Mouse (Mus musculus): ENCODE measurements around the gene Ggct. TPM values are rescaled to one million over a fixed set of nuclear protein-coding genes. Genes with fewer than 3 reads are reported as not detected.

Ggct gene
- polyA plus RNA-seq, 1 experiment from 2014 or later: 24.1 TPM

DNA sequence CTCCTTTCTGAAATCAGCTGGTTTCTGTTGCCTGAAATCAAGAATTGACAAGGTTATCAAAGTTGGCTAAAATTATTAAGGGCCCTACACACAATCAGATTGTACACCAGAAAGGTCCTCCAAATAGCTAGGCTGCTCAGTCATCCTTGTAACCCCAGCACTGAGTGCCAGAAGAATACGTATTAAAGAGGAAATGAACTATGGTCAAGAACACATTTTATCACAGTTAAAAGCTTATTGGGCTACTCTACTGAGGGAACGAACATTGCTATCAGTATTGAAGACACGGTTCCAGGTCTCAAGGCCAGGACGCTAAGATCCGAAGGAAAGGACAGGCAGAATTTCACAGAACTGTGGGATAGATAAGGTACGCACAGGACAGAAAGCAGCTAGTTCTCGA lies 609 bp downstream of the Ggct start:
- Histone ChIP-seq H3K27ac (replicated peaks) (no peak overlapping the region), H3K4me3 (replicated peaks) (peak overlapping the region; percentile 59), H3K27me3 (no peaks in the 10 kb centered on the region), H3K4me2 (replicated peaks) (peak overlapping the region; percentile 93), H3K9ac (peak overlapping the region; percentile 18; the same call in 1 of the 2 replicates), H3K36me3 (no peaks in the 10 kb centered on the region), H3K9me3 (replicated peaks) (no peaks in the 10 kb centered on the region), H3K4me1 (peaks cover 12% of the 10 kb centered on the region)
- WGBS: 3% methylated on average over 7 of the region's 7 CpGs
- ATAC-seq (ENCODE audit: insufficient number of reproducible peaks, low FRiP score, low TSS enrichment, low read depth): no peak

DNA sequence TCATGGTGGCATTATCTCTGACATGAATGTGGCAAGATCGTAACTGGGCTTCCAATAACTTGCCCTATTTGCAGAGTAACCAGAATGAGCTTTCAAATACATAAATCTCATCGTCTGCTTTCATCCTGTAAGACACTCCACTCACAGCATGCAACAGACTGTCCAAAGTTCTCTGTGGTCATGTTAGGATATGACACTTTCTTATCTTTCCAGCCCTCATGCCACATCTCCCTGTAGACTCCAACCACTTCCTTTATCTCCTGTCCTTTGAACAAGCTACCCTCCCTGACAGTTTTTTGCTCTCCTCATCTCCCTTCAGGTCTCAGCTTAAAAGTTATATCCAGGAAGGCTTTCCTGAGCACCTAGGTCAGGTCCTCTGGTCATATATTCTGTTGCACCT lies 1.6 kb downstream of the Ggct start:
- Histone ChIP-seq H3K27ac (replicated peaks) (no peak overlapping the region), H3K4me1 (peaks cover 12% of the 10 kb centered on the region), H3K4me3 (replicated peaks) (no peak overlapping the region), H3K27me3 (no peaks in the 10 kb centered on the region), H3K4me2 (replicated peaks) (no peak overlapping the region), H3K9me3 (replicated peaks) (no peaks in the 10 kb centered on the region), H3K36me3 (no peaks in the 10 kb centered on the region), H3K9ac (no peak overlapping the region)
- WGBS: 78% methylated on average over 2 of the region's 2 CpGs
- no peak for ATAC-seq (ENCODE audit: insufficient number of reproducible peaks, low FRiP score, low TSS enrichment, low read depth)

DNA sequence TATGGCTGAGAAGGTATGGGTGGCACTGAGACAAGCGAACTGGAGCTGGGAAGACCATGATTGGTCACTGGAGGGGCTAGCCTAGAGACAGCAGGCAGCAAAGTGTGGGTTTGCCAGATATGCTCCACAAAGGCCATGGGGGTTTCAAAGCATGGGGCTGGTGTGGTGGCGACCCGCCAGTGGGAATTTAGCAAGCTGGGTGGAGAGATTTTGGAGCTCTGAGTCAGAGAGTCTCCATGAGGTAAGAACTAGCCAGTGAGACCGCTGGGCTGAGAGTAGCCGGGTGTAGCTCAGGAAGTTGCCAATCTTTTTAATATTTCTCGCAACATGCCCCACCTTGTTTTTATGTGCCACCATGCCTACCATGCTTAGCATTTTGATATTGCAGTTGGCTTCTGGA lies 4.6 kb downstream of the Ggct start:
- H3K27ac ChIP-seq (replicated peaks): no peak overlapping the region
- H3K36me3 ChIP-seq: no peaks in the 10 kb centered on the region
- H3K4me2 ChIP-seq (replicated peaks): no peak overlapping the region
- H3K9ac ChIP-seq: no peak overlapping the region
- H3K4me3 ChIP-seq (replicated peaks): no peak overlapping the region
- no peaks in the 10 kb centered on the region for H3K9me3 ChIP-seq (replicated peaks)
- H3K4me1 ChIP-seq: peaks cover 9% of the 10 kb centered on the region
- ATAC-seq (ENCODE audit: insufficient number of reproducible peaks, low FRiP score, low TSS enrichment, low read depth): no peak
- WGBS: 83% methylated on average over 6 of the region's 6 CpGs
- H3K27me3 ChIP-seq: no peaks in the 10 kb centered on the region

DNA sequence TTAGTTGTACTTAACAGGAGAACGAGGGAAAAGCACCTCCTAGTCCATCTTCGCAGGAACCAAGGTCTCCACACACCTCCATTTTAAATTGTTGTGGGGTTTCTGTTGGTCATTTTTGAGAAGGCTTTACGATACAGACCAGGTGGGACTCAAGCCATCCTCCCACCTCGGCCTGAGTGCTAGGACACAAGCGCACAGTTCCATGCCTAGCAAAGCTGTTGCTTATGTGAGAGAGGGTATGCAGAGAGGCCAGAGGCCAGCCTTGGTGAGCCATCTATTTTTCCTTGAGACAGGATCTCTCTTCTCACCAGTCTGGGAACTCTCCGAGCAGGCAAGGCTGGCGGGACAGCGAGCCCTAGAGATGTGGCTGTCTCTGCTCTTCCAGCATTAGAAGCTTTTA lies 8.7 kb downstream of the Ggct start:
- Histone ChIP-seq H3K4me3 (replicated peaks) (no peak overlapping the region), H3K9me3 (replicated peaks) (no peaks in the 10 kb centered on the region)
- 93% methylated on average over 8 of the region's 8 CpGs for whole genome bisulfite sequencing

DNA sequence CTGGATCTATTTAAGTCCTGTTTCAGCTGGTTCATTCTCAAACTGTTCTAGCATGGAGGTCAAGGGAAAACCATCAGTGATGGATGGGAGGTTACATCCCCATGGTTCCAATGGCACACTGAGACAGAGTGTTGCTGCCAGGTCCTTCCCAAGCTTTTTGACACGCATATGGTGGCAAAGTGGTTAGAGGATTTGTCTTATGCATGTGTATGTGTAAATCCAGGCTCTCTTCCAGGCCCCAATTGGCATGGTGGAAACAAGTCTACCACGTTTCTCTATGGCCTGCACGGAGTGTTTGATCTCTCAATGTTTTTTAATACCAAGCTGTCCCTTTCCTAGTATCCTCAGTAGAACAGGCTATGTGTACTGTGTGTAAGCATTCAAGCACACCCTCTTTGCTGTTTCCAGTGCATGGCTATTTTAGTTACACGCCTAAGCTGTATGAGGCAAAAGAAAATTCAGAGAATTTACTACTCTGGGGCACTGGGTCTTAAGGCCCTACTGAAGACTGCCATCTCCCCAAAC lies 9.2 kb downstream of the Ggct start:
- Histone ChIP-seq H3K9me3 (replicated peaks) (no peaks in the 10 kb centered on the region), H3K27me3 (no peaks in the 10 kb centered on the region), H3K4me1 (no peaks in the 10 kb centered on the region), H3K4me3 (replicated peaks) (no peak overlapping the region), H3K27ac (replicated peaks) (no peak overlapping the region), H3K36me3 (no peaks in the 10 kb centered on the region), H3K4me2 (replicated peaks) (no peak overlapping the region), H3K9ac (no peak overlapping the region)
- no peak for ATAC-seq (ENCODE audit: insufficient number of reproducible peaks, low FRiP score, low TSS enrichment, low read depth)
- WGBS: 90% methylated on average over 4 of the region's 4 CpGs

More for the DNA sequence above, 8.7 kb downstream of the Ggct start:
- Histone ChIP-seq H3K27me3 (no peaks in the 10 kb centered on the region), H3K4me1 (no peaks in the 10 kb centered on the region), H3K36me3 (no peaks in the 10 kb centered on the region), H3K27ac (replicated peaks) (no peak overlapping the region), H3K9ac (no peak overlapping the region), H3K4me2 (replicated peaks) (no peak overlapping the region)
- ATAC-seq (ENCODE audit: insufficient number of reproducible peaks, low FRiP score, low TSS enrichment, low read depth): no peak

DNA sequence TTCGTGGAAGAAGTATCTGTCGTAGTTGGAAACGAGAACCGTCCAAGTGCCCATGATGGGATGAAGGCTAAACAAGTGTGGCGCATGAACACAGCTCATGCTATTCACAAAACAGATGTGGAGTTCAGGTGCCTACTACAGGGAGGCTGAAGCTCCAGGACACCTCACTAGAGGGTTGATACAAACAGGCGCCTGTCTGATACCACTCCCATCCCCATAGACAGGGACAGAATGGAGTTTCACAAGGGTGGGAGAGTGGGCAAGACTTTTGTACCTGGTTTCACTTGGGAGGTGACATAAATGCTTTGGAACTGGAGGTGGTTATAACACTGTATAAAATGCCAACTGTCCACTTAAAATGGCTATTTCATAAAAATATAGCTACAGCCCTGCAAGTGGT lies 13.3 kb downstream of the Ggct start:
- H3K27ac ChIP-seq (replicated peaks): no peak overlapping the region
- H3K4me2 ChIP-seq (replicated peaks): no peak overlapping the region
- H3K4me3 ChIP-seq (replicated peaks): no peak overlapping the region
- H3K27me3 ChIP-seq: no peaks in the 10 kb centered on the region
- H3K9me3 ChIP-seq (replicated peaks): no peaks in the 10 kb centered on the region
- ATAC-seq (ENCODE audit: insufficient number of reproducible peaks, low FRiP score, low TSS enrichment, low read depth): no peak
- WGBS: 89% methylated on average over 6 of the region's 6 CpGs
- no peaks in the 10 kb centered on the region for H3K4me1 ChIP-seq
- H3K9ac ChIP-seq: no peak overlapping the region
- H3K36me3 ChIP-seq: no peaks in the 10 kb centered on the region

DNA sequence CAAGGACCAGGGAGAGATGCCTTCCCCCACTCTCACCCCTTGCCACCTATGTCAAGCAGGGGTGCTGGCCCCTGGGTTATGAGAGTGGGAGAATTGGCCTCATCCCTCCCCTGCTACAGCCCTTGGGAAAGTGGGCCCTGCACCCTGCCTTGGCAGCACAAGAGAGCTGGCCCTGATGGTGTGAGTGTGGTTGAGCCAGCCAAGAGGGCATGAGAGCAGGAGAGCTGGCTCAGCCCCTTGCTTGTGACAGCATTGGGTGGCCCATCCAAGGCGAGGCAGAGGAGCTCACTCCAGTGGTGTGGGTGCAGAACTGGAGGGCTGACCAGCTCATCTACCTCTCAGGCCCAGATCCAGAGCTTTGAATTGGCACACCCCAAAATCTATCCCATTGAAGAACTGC lies 17.1 kb downstream of the Ggct start:
- Histone ChIP-seq H3K4me2 (replicated peaks) (no peak overlapping the region), H3K27me3 (no peaks in the 10 kb centered on the region), H3K4me3 (replicated peaks) (no peak overlapping the region), H3K9ac (no peak overlapping the region), H3K36me3 (no peaks in the 10 kb centered on the region), H3K27ac (replicated peaks) (no peak overlapping the region), H3K9me3 (replicated peaks) (no peaks in the 10 kb centered on the region), H3K4me1 (no peaks in the 10 kb centered on the region)
- ATAC-seq (ENCODE audit: insufficient number of reproducible peaks, low FRiP score, low TSS enrichment, low read depth): no peak
- 64% methylated on average over 1 of the region's 1 CpGs for WGBS

DNA sequence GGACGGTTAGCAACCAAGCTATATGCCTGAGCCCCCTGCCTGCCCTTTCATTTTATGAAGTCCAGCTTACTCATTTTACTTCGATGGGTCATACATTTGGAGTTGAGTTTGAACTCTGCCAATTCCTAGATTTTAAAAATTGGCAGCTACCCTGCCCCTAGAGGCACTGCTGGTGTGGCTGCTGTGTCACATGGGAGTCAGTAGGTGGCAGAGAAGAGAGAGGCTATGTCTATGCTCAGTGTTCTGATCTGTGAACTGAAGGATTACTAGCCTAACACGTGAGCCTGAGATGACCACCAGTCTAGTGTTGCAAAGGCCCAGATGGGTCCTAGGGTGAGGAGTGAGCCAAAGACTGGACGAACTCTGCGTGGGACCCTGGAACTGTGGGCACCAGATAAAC lies 18.2 kb downstream of the Ggct start:
- Histone ChIP-seq H3K27ac (replicated peaks) (no peak overlapping the region), H3K4me2 (replicated peaks) (no peak overlapping the region), H3K9ac (no peak overlapping the region), H3K4me3 (replicated peaks) (no peak overlapping the region), H3K36me3 (no peaks in the 10 kb centered on the region), H3K9me3 (replicated peaks) (no peaks in the 10 kb centered on the region), H3K27me3 (no peaks in the 10 kb centered on the region), H3K4me1 (no peaks in the 10 kb centered on the region)
- WGBS: 70% methylated on average over 5 of the region's 5 CpGs
- ATAC-seq (ENCODE audit: insufficient number of reproducible peaks, low FRiP score, low TSS enrichment, low read depth): 0 out of 2 replicates have a peak, but pooled peaks have one; percentile 29

DNA sequence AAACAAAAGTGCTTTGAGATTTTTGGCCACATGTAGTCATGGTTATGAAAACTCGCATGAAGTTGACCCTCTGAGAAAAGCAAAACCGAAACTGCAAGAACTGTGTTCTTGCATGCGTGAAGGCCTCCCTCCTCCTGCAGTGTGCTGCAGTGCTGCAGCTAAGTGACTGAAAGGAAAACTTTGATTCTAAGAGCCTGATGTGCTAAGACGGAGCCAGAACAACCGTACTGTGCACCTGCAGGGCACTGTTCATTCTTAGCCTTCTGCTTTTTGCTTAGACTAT lies 19.9 kb downstream of the Ggct start:
- Histone ChIP-seq H3K36me3 (no peaks in the 10 kb centered on the region), H3K9ac (no peak overlapping the region), H3K9me3 (replicated peaks) (no peaks in the 10 kb centered on the region), H3K27me3 (no peaks in the 10 kb centered on the region), H3K4me1 (no peaks in the 10 kb centered on the region), H3K4me2 (replicated peaks) (peak overlapping the region; percentile 67), H3K4me3 (replicated peaks) (peak overlapping the region; percentile 69), H3K27ac (replicated peaks) (no peak overlapping the region; the same call in 1 of the 2 replicates)
- no peak for ATAC-seq (ENCODE audit: insufficient number of reproducible peaks, low FRiP score, low TSS enrichment, low read depth)
- 10% methylated on average over 5 of the region's 5 CpGs for WGBS

DNA sequence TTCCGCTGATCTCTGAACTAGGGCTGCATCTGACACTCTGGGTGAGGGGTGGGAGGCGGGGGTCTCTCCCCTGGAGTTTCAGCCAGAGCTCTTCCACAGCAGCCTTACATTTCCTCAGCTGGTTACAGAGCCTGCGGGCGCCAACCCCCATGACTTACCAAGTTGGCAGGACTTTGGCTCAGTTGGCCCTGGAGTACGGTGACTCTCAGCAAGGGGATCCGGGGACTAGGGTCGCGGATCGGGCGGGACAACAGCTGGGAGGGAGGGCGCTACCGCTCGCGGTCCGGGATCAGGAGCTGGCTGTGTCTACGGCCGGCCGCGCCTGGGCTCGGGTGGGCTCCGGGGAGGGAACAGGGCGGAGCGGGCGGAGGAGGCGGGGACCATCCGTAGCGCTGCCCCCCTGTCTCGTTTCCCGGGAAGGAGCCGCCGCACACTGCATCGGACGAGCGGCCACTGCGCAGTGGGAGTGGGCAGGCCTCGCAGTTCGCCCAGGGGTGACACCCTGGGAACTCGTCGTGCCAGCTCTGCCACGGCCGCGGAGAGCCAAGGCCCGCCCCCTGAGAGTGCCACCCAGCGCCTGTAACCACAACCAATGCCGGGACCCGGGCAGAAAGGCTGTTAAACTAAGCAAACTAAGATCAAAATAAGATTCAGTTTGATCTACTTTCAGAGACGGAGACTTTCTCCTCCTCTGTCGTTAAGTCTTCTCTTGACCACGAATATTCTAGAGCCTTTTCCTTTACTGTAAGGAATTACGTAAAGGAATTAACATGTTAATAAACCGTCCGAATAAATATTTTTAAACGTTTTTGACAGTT lies 20.4 kb downstream of the Ggct start, which contains the start of gene Nod1:
TSS of gene Nod1 (minus strand) at position 502 of the 818 bp plus-strand sequence.
- H3K4me3 ChIP-seq (replicated peaks): peak within 1 kb of the TSS; percentile 69
- H3K27ac ChIP-seq (replicated peaks): peak within 1 kb of the TSS; percentile 77
- H3K36me3 ChIP-seq: no peaks in the 10 kb centered on the region
- peak within 1 kb of the TSS; percentile 57 for H3K9ac ChIP-seq
- no peaks in the 10 kb centered on the region for H3K4me1 ChIP-seq
- peak within 1 kb of the TSS; percentile 67 for H3K4me2 ChIP-seq (replicated peaks)
- ATAC-seq (ENCODE audit: insufficient number of reproducible peaks, low FRiP score, low TSS enrichment, low read depth): peak; percentile 91
- H3K27me3 ChIP-seq: no peaks in the 10 kb centered on the region
- H3K9me3 ChIP-seq (replicated peaks): no peaks in the 10 kb centered on the region
- WGBS: 1% methylated on average over 53 of the region's 53 CpGs

DNA sequence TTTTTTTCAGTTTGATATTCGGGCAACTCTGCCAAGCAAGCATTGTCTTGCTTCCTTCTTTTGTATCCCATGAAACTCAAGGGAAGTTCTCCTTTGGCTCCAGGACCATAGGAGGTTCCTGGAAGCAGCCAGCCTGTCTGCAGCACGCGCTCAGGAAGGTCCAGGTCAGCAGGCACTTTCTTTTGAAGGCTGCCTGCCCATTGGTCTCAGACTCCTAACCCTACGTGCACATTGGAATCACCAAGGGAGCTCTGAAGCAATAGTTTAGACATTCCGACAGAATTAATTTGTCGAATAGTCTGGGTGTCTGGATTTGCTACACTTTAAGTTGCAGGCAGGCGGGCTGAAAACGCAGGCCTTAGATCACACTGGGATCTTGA lies 21.0 kb downstream of the Ggct start:
- H3K36me3 ChIP-seq: no peaks in the 10 kb centered on the region
- H3K27me3 ChIP-seq: no peaks in the 10 kb centered on the region
- ATAC-seq (ENCODE audit: insufficient number of reproducible peaks, low FRiP score, low TSS enrichment, low read depth): no peak
- peak overlapping the region; percentile 57 for H3K9ac ChIP-seq
- no peaks in the 10 kb centered on the region for H3K4me1 ChIP-seq
- peak overlapping the region; percentile 67 for H3K4me2 ChIP-seq (replicated peaks)
- WGBS: 14% methylated on average over 8 of the region's 8 CpGs
- H3K9me3 ChIP-seq (replicated peaks): no peaks in the 10 kb centered on the region
- H3K4me3 ChIP-seq (replicated peaks): peak overlapping the region; percentile 69
- H3K27ac ChIP-seq (replicated peaks): peak overlapping the region; percentile 77

DNA sequence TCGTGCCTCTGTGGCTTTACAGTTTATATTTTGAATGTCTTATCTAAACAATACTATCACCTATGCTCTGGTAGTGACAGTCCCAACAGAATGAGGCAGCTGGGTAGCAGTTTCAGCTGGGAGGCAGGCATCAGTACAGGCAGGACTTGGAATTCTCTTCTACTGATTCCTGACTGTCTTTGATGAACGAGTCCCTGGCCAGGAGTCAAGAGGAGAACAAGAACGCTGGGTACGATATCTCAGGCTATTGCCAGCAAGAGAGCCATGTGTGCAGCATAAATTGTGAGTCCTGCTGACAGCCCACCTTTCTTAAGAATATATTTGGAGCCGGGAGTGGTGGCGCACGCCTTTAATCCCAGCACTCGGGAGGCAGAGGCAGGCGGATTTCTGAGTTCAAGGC lies 22.2 kb downstream of the Ggct start:
- 79% methylated on average over 9 of the region's 9 CpGs for WGBS
- no peak overlapping the region for H3K9ac ChIP-seq
- 0 out of 2 replicates have a peak, but pooled peaks cover under 1% of the 10 kb centered on the region for H3K4me1 ChIP-seq
- no peaks in the 10 kb centered on the region for H3K36me3 ChIP-seq
- ATAC-seq (ENCODE audit: insufficient number of reproducible peaks, low FRiP score, low TSS enrichment, low read depth): no peak
- H3K27ac ChIP-seq (replicated peaks): no peak overlapping the region
- H3K4me2 ChIP-seq (replicated peaks): no peak overlapping the region
- H3K9me3 ChIP-seq (replicated peaks): no peaks in the 10 kb centered on the region
- no peaks in the 10 kb centered on the region for H3K27me3 ChIP-seq
- no peak overlapping the region for H3K4me3 ChIP-seq (replicated peaks)

Data from embryonic facial prominence, embryonic 15.5 days (tissue).